Mouse (Mus musculus): ENCODE data around the gene Sec24c.
"Not testable (repeated sequence)": the region's sequence is repeated elsewhere in the genome, so short reads cannot be mapped to it uniquely, and the experiment has no call there.

Gene Sec24c

GRCm38 (mm10) chr14:20700362-20700761 lies 26.3 kb downstream of the Sec24c start:
- no peak for DNase-seq

DNA sequence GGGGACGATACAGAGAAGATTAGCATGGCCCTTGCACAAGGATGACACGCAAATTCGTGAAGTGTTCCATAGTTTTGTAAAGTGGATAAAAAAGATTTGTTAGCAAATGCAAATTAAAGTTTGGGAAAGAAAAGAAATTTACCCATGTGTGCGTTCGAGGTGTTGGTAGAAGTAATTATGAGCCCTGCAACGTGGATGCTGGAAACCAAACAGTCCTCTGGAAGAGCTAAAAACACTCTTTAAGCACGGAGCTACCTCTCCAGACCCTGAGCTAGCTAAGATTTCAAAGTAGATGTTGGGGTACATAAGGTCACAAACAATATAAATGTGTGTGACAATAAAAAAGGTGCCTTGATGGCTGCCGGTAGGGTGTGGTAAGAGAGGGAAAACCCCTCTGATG lies 27.4 kb downstream of the Sec24c start:
- DNase-seq = no peak

GRCm38 (mm10) chr14:20702096-20702740 lies 28.1 kb downstream of the Sec24c start:
- no peak for DNase-seq

- peak; percentile 83 to 90 for DNase-seq
Measured at GRCm38 (mm10) chr14:20702741-20703381, 28.8 kb downstream of the Sec24c start, which contains the start of gene Chchd1. Gene Chchd1 (plus strand): TSS chr14:20703006.

GRCm38 (mm10) chr14:20703461-20703860 lies 29.4 kb downstream of the Sec24c start:
- DNase-seq = not testable (repeated sequence)

GRCm38 (mm10) chr14:20707201-20708190 lies 33.4 kb downstream of the Sec24c start, which contains the start of gene Zswim8:
Gene Zswim8 (plus strand): TSS chr14:20707552.
- DNase-seq = peak; percentile 85 to 89

GRCm38 (mm10) chr14:20708239-20708638 lies 34.1 kb downstream of the Sec24c start:
- no peak for DNase-seq

- DNase-seq = no peak
Measured at GRCm38 (mm10) chr14:20713832-20714231, 39.7 kb downstream of the Sec24c start.

DNA sequence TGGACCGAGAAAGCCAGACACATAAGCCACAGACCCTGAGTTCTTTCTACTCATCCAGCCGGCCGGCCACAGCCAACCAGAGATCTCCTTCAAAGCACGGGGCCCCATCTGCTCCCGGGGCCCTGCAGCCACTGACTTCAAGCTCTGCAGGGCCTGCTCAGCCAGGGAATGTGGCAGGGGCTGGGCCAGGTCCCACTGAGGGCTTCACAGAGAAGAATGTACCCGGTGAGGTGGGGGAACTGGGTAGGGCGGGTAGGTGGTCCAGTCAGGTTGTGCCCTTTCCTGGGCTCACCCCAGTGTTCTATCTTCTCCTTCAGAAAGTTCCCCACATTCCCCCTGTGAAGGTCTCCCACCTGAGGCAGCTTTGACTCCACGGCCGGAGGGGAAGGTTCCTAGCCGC lies 44.3 kb downstream of the Sec24c start:
- DNase-seq = no peak

DNA sequence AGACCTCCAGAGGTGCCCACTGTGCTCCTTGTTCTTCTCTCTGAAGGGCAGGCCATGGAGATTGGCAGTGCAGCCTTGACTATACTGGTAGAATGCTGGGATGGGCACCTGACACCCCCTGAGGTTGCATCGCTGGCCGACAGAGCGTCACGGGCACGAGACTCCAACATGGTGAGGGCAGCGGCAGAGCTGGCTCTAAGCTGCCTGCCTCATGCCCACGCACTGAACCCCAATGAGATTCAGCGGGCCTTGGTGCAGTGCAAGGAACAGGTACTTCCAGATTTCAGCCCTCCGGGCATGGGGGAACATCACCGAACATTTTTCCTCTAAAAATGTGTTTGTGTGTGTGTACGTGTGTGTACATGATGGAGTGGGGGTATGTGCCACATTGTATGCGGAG lies 45.7 kb downstream of the Sec24c start:
- DNase-seq = no peak

DNA sequence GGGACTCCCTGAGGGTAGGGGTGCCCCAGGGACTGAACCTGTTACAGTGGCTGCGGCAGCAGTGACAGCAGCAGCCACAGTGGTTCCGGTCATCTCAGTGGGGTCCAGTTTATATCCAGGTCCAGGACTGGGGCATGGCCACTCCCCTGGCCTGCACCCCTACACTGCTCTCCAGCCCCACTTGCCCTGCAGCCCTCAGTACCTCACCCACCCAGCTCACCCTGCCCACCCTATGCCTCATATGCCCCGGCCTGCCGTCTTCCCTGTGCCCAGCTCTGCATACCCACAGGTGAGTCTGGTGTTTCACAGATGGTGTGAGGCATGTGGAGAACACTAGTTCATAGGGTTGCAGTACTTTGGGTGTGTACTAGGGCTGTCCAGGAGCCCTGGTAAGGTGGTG lies 47.3 kb downstream of the Sec24c start:
- DNase-seq = no peak

GRCm38 (mm10) chr14:20723006-20723405 lies 48.9 kb downstream of the Sec24c start:
- DNase-seq = no peak

DNA sequence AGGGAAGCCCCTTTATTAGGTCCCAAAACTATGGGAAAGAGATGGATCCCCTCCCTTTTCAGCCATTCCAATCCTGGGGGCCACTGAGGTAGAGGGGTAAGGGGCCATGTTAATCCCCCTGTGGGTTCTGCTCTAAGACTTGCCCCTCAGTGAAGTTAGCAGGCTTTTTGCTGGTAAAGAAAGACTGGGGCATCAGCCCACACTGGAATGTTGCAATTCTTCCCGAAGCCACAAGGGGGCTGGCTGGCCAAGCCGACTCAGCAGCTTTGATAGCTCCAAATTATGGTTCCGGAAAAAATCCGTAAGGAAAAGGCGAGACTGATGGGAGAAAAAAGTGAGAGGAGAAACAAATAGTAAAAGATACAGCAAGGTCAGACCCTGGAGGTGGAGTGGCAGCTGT lies 49.9 kb downstream of the Sec24c start:
- peak in 1 of 2 experiments; percentile 58 for DNase-seq

DNA sequence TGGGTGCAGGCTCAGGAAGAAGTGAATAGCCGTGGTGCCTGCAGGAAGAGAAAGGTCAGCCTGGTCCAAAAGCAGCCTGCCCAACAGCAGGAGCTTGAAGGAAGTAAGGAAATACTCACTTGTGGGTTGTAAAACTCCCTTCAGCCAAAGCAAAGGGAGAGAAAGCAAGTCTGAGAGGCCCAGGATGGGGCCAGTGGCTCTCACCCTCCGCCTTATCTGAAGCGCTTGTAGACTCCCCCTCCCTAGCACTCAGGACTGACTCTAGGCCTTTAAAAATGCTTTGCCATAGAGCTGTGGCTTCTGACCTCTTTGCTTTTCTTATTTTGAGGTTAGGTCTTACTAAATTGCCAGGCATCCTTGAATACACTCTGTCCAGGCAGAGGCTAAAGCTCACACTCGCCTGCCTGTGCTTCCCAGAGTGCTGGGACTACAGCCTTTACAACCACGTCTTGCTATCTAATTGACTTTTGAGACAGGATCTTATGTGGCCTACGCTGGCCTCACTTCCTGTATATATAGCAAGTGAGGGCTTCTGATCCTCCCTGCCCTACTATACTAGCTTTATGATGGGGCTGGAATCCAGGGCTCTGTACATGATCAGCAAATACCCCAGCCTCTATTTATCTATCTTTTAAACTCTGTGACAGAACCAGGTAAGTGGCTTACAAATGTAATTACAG lies 51.7 kb downstream of the Sec24c start:
- no peak for DNase-seq

GRCm38 (mm10) chr14:20729871-20730270 lies 55.8 kb downstream of the Sec24c start:
- DNase-seq = no peak

DNA sequence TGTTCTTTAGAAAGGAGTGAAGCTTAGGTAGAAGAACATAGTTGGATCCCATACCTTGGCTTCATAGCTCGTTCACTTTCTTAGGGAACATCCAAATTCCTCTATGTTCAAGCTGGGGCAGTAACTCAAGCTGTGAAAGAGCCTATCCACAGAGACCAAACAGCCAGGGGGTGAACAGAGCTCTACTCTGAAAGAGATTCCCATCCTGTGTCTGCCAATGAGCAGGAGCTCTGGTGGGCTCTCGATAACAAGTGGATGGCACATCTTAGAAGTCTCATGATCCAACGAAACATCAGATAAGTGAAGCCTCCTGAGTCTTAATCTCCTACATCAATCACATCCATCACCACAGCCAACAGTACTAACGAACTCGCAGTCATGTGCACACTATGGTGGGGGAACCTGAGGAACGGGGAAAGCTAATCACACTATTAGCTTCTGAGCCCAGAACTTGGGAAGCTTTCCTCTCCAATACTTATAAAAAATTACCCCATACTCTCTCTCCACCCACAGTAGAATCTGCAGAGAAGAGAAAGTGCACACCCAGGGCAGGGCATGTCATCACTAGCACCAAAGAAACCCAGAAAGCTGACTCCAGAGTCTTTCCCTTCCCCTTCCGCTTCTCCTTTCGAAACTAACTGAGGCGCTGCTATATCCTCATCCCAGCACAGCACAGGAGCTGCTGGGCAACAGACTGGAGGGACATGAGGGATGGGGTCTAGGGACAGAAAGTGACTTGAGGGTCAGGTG lies 56.9 kb downstream of the Sec24c start:
- DNase-seq = no peak

- DNase-seq = no peak
Measured at GRCm38 (mm10) chr14:20733041-20733951, 59.2 kb downstream of the Sec24c start.

GRCm38 (mm10) chr14:20733952-20734774 lies 60.1 kb downstream of the Sec24c start, which contains the start of gene Ndst2:
Gene Ndst2 (minus strand): TSS chr14:20734562.
- DNase-seq = peak; percentile 86 to 88

DNA sequence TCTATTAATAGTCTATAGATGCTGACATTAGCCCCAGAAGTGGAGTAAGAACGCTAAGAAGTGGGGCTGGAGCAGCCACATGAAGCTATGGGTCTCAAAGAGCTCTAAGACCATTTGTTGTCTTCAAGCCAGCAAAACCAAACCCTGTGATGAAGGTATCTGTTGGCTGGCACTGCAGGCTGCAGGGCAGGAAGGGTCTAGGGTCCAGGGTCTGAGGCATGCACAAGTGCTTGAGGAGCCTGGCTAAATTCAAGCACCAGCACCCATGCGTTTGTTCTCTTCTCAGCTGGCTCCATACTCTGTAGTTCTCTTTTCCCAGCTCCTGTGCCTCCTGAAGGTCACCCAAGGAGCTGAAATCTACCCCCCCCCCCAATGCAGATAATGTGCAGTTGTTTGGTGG lies 60.9 kb downstream of the Sec24c start:
- no peak for DNase-seq

DNA sequence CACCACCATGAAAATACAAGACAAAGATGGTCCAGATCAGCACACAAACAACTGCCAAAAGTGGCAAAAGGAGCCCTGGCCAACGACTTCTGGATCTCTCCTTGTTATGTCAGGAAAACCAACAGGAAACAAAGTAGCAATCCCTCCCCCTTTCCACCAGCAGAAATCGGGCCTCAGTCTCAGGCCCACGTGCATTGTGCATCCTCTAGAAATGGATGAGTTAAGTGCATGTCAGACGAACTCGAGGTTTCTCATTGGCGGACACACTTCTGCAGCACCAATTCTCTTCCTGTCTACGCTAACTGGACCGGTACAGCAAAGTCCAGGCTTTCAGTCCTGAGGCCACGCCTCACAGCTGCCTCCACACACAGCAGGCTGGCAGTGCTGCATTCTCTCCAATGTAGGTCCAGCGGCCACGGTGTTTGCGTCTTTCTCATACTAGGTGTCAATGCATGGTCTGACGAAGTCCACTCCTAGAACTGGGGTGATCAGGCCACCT lies 61.8 kb downstream of the Sec24c start:
- no peak for DNase-seq
